Mouse (Mus musculus): ENCODE results near the gene Hectd2. TPM values are rescaled to one million over a fixed set of nuclear protein-coding genes. Genes with fewer than 3 reads are reported as not detected.

Hectd2 gene
- polyA plus RNA-seq, 1 experiment from 2014 or later = 1.4 TPM

DNA sequence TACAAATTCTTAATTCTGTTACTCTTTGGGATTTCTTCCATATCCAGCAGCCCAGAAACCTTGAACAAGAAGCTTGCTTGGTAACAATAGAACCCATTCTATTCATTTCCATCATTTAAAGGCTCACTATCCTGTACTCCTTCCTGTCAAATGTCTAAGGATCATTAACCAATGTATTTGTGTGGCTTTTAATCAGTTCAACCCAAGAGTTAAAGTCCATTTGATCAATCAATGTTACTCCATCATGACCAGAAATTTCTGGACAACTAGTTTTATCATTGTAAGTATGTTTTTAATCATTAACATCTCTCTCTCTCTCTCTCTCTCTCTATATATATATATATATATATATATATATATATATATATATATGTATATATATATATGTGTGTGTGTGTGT is 29.4 kb upstream of the Hectd2 start:
- no peak overlapping the region for H3K27ac ChIP-seq (replicated peaks)
- no peaks in the 10 kb centered on the region for H3K4me1 ChIP-seq (replicated peaks; ENCODE audit: control insufficient read depth, insufficient read depth)
- no peak overlapping the region for H3K4me3 ChIP-seq (ENCODE audit: low read depth, low read length)
- no peaks in the 10 kb centered on the region for H3K36me3 ChIP-seq (ENCODE audit: control insufficient read depth, insufficient read depth, low read length)
- no peaks in the 10 kb centered on the region for H3K9me3 ChIP-seq (ENCODE audit: control insufficient read depth, low read length)
- TF ChIP-seq CTCF (IDR thresholded peaks at IDR 0.05; ENCODE audit: low read depth) (no peak), EP300 (optimal IDR thresholded peaks at IDR 0.05) (no peak)
- H3K9ac ChIP-seq (ENCODE audit: low read length) = no peak overlapping the region
- no peak for DNase-seq (ENCODE audit: low spot score)
- H3K27me3 ChIP-seq (ENCODE audit: control insufficient read depth, insufficient read depth, low read length) = no peaks in the 10 kb centered on the region
- no peak for ATAC-seq (ENCODE audit: low FRiP score, low TSS enrichment)
- no peak overlapping the region for H3K4me2 ChIP-seq (replicated peaks; ENCODE audit: low read depth)

DNA sequence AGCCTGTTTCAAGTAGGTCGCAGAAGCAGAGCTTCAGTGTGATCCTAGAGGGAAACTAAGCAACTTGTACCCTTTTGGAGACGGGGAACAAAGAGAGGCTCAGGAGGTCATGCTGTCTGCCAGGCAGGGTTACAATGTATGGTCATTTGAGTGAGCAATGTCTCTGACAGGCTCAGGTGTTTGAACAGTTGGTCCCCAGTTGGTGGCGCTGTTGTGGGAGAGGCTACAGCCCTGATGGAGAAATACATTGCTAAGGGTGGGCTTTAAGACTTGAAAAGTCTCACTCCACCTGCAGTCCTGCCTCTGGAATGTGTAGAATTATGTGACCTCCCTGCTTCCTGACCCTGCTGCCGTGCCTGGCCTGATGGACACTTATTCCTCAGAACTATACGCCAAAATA is 21.4 kb upstream of the Hectd2 start:
- H3K27me3 ChIP-seq (ENCODE audit: control insufficient read depth, insufficient read depth, low read length) = no peaks in the 10 kb centered on the region
- no peak overlapping the region for H3K9ac ChIP-seq (ENCODE audit: low read length)
- no peaks in the 10 kb centered on the region for H3K36me3 ChIP-seq (ENCODE audit: control insufficient read depth, insufficient read depth, low read length)
- WGBS = 71% methylated on average over 5 of the region's 5 CpGs
- no peak overlapping the region for H3K4me2 ChIP-seq (replicated peaks; ENCODE audit: low read depth)
- no peak overlapping the region for H3K27ac ChIP-seq (replicated peaks)
- DNase-seq (ENCODE audit: low spot score) (no peak), ATAC-seq (ENCODE audit: low FRiP score, low TSS enrichment) (no peak)
- TF ChIP-seq EP300 (optimal IDR thresholded peaks at IDR 0.05) (no peak), CTCF (IDR thresholded peaks at IDR 0.05; ENCODE audit: low read depth) (peak; percentile 57)
- H3K4me3 ChIP-seq (ENCODE audit: low read depth, low read length) = no peak overlapping the region
- no peaks in the 10 kb centered on the region for H3K9me3 ChIP-seq (ENCODE audit: control insufficient read depth, low read length)
- peaks cover 6% of the 10 kb centered on the region; the same call in 1 of the 2 replicates for H3K4me1 ChIP-seq (replicated peaks; ENCODE audit: control insufficient read depth, insufficient read depth)

- DNase-seq (ENCODE audit: low spot score) (peak; percentile 40), ATAC-seq (ENCODE audit: low FRiP score, low TSS enrichment) (peak; percentile 43)
- peak overlapping the region; percentile 35; the same call in 1 of the 2 replicates for H3K9ac ChIP-seq (ENCODE audit: low read length)
- peak overlapping the region; percentile 21; the same call in 1 of the 2 replicates for H3K4me3 ChIP-seq (ENCODE audit: low read depth, low read length)
- peak overlapping the region; percentile 51 for H3K4me2 ChIP-seq (replicated peaks; ENCODE audit: low read depth)
- TF ChIP-seq EP300 (optimal IDR thresholded peaks at IDR 0.05) = no peak
- TF ChIP-seq CTCF (IDR thresholded peaks at IDR 0.05; ENCODE audit: low read depth) = no peak
- WGBS = 27% methylated on average over 17 of the region's 17 CpGs
- peak overlapping the region; percentile 41 for H3K27ac ChIP-seq (replicated peaks)
- no peaks in the 10 kb centered on the region for H3K9me3 ChIP-seq (ENCODE audit: control insufficient read depth, low read length)
- no peaks in the 10 kb centered on the region for H3K27me3 ChIP-seq (ENCODE audit: control insufficient read depth, insufficient read depth, low read length)
- no peaks in the 10 kb centered on the region for H3K36me3 ChIP-seq (ENCODE audit: control insufficient read depth, insufficient read depth, low read length)
- peaks cover 6% of the 10 kb centered on the region; the same call in 1 of the 2 replicates for H3K4me1 ChIP-seq (replicated peaks; ENCODE audit: control insufficient read depth, insufficient read depth)
Measured at GRCm38 (mm10) chr19:36534011-36534765, 20.3 kb upstream of the Hectd2 start.

DNA sequence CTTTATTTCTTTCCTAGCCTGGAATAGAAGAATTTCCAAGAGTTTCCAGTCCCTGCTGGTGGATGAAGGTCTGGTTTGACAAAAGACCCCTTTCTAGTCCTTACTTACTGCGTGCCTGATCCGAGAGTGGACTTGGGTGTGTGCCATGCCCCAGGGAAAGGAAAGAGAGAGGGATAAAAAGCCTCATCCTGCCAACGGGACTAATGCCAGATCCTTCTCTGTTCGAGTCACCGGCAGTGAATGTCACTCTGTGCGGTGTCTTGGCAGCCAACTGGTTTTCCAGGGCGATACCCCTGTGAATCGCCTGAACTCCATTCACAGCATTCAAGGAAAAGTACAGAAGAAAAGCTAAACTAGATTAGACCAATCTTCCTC is 19.7 kb upstream of the Hectd2 start:
- peak overlapping the region; percentile 21; the same call in 1 of the 2 replicates for H3K4me3 ChIP-seq (ENCODE audit: low read depth, low read length)
- H3K4me2 ChIP-seq (replicated peaks; ENCODE audit: low read depth) = peak overlapping the region; percentile 51
- H3K36me3 ChIP-seq (ENCODE audit: control insufficient read depth, insufficient read depth, low read length) = no peaks in the 10 kb centered on the region
- TF ChIP-seq EP300 (optimal IDR thresholded peaks at IDR 0.05) (no peak), CTCF (IDR thresholded peaks at IDR 0.05; ENCODE audit: low read depth) (no peak)
- H3K27ac ChIP-seq (replicated peaks) = peak overlapping the region; percentile 41
- no peaks in the 10 kb centered on the region for H3K9me3 ChIP-seq (ENCODE audit: control insufficient read depth, low read length)
- WGBS = 15% methylated on average over 8 of the region's 8 CpGs
- H3K9ac ChIP-seq (ENCODE audit: low read length) = peak overlapping the region; percentile 35; the same call in 1 of the 2 replicates
- ATAC-seq (ENCODE audit: low FRiP score, low TSS enrichment) (no peak; the same call in none of the 2 replicates), DNase-seq (ENCODE audit: low spot score) (peak; percentile 55)
- H3K27me3 ChIP-seq (ENCODE audit: control insufficient read depth, insufficient read depth, low read length) = no peaks in the 10 kb centered on the region
- peaks cover 6% of the 10 kb centered on the region; the same call in 1 of the 2 replicates for H3K4me1 ChIP-seq (replicated peaks; ENCODE audit: control insufficient read depth, insufficient read depth)

- peak overlapping the region; percentile 51 for H3K4me2 ChIP-seq (replicated peaks; ENCODE audit: low read depth)
Measured at GRCm38 (mm10) chr19:36535186-36535585, 19.3 kb upstream of the Hectd2 start.

GRCm38 (mm10) chr19:36535878-36536277 is 18.6 kb upstream of the Hectd2 start:
- Histone ChIP-seq H3K36me3 (ENCODE audit: control insufficient read depth, insufficient read depth, low read length) (no peaks in the 10 kb centered on the region), H3K4me2 (replicated peaks; ENCODE audit: low read depth) (no peak overlapping the region), H3K27me3 (ENCODE audit: control insufficient read depth, insufficient read depth, low read length) (no peaks in the 10 kb centered on the region), H3K27ac (replicated peaks) (no peak overlapping the region), H3K9me3 (ENCODE audit: control insufficient read depth, low read length) (no peaks in the 10 kb centered on the region), H3K4me1 (replicated peaks; ENCODE audit: control insufficient read depth, insufficient read depth) (peaks cover 6% of the 10 kb centered on the region; the same call in 1 of the 2 replicates), H3K9ac (ENCODE audit: low read length) (no peak overlapping the region), H3K4me3 (ENCODE audit: low read depth, low read length) (no peak overlapping the region)
- TF ChIP-seq CTCF (IDR thresholded peaks at IDR 0.05; ENCODE audit: low read depth) = no peak
- TF ChIP-seq EP300 (optimal IDR thresholded peaks at IDR 0.05) = no peak
- 19% methylated on average over 6 of the region's 6 CpGs for WGBS
- ATAC-seq (ENCODE audit: low FRiP score, low TSS enrichment) (no peak), DNase-seq (ENCODE audit: low spot score) (no peak)

More at GRCm38 (mm10) chr19:36535186-36535585, 19.3 kb upstream of the Hectd2 start:
- Histone ChIP-seq H3K4me1 (replicated peaks; ENCODE audit: control insufficient read depth, insufficient read depth) (peaks cover 6% of the 10 kb centered on the region; the same call in 1 of the 2 replicates), H3K9ac (ENCODE audit: low read length) (no peak overlapping the region), H3K27ac (replicated peaks) (peak overlapping the region; percentile 41), H3K4me3 (ENCODE audit: low read depth, low read length) (no peak overlapping the region; the same call in 1 of the 2 replicates), H3K27me3 (ENCODE audit: control insufficient read depth, insufficient read depth, low read length) (no peaks in the 10 kb centered on the region), H3K36me3 (ENCODE audit: control insufficient read depth, insufficient read depth, low read length) (no peaks in the 10 kb centered on the region), H3K9me3 (ENCODE audit: control insufficient read depth, low read length) (no peaks in the 10 kb centered on the region)
- no peak for TF ChIP-seq EP300 (optimal IDR thresholded peaks at IDR 0.05)
- TF ChIP-seq CTCF (IDR thresholded peaks at IDR 0.05; ENCODE audit: low read depth) = no peak
- ATAC-seq (ENCODE audit: low FRiP score, low TSS enrichment) (no peak), DNase-seq (ENCODE audit: low spot score) (no peak)
- 37% methylated on average over 2 of the region's 2 CpGs for WGBS

Data from stomach, postnatal 0 days (tissue).